Mouse (Mus musculus) embryonic facial prominence, embryonic 15.5 days (tissue): ENCODE results near the gene Slit3. TPM values are rescaled to one million over a fixed set of nuclear protein-coding genes. Genes with fewer than 3 reads are reported as not detected.

Source experiments
- ATAC-seq: fragments of 200-750 bp; cut with Nextera tagmentation; 2 replicates; pipeline ENCODE4 v1.8.0; 2017; ENCODE audit warnings: low read depth, moderate TSS enrichment; ENCODE audit not compliant: insufficient number of reproducible peaks, low FRiP score, low TSS enrichment
- H3K27ac ChIP-seq: fragments of 300-500 bp; sonication (generic); replicated peaks from 2 replicates; pipeline ENCODE4 v1.5.1; 2015; ENCODE audit warnings: mild to moderate bottlenecking, inconsistent platforms
- H3K27me3 ChIP-seq: fragments of 300-500 bp; sonication (generic); 2 replicates; pipeline ENCODE4 v1.6.1; 2015; ENCODE audit warnings: inconsistent platforms
- H3K36me3 ChIP-seq: fragments of 300-500 bp; sonication (generic); 2 replicates; pipeline ENCODE4 v1.6.1; 2015; ENCODE audit warnings: mild to moderate bottlenecking, inconsistent platforms
- H3K4me1 ChIP-seq: fragments of 300-500 bp; sonication (generic); 2 replicates; pipeline ENCODE4 v1.6.1; 2015; ENCODE audit warnings: inconsistent platforms
- H3K4me2 ChIP-seq: fragments of 300-500 bp; sonication (generic); replicated peaks from 2 replicates; pipeline ENCODE4 v1.6.1; 2015; ENCODE audit warnings: mild to moderate bottlenecking, inconsistent platforms
- H3K4me3 ChIP-seq: fragments of 300-500 bp; sonication (generic); replicated peaks from 2 replicates; pipeline ENCODE4 v1.5.1; 2015; ENCODE audit warnings: mild to moderate bottlenecking, inconsistent platforms
- H3K9ac ChIP-seq: fragments of 300-500 bp; sonication (generic); 2 replicates; pipeline ENCODE4 v1.6.1; 2015; ENCODE audit warnings: inconsistent platforms
- H3K9me3 ChIP-seq: fragments of 300-500 bp; sonication (generic); replicated peaks from 2 replicates; pipeline ENCODE4 v1.6.1; 2016; ENCODE audit warnings: inconsistent platforms
- WGBS: fragments of 180-500 bp; shearing (Covaris S2); methylation state at CpG from one replicate; pipeline ENCODE4 v1.1.7; 2015; 5-methylcytosine and 5-hydroxymethylcytosine counted together
- polyA plus RNA-seq: library from polyadenylated mRNA; unstranded; fragments of >200 nt; fragmentation: Nextera tagmentation; extraction: Ambion mirVana; gene quantifications from 2 replicates; pipeline ENCODE4 v1.2.1, GENCODE M21; 2015

Slit3 gene
- polyA plus RNA-seq, 1 experiment from 2014 or later: 27.6 TPM

DNA sequence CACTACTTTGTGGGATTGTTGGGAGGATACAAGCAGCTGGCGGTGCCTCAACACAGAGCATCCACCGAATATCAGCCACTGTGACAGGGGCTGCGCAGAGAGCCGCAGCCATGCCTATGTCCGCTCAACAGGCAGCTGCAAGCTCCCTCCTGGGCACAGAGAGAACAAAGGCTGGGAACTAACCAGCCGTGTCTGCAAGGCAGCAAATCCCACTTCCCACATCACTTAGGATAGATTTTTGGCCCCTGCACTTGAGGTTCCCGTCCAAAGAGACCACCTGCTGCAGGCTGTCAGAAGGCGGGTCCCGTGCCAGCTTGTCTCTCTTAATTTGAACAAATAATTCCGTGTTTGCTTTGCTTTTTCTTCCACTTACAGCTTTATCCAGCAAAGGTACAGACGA is 319.2 kb downstream of the Slit3 start:
- no peak for ATAC-seq
- H3K36me3 ChIP-seq: no peaks in the 10 kb centered on the region
- H3K9ac ChIP-seq: no peak overlapping the region
- no peaks in the 10 kb centered on the region for H3K27me3 ChIP-seq
- H3K4me1 ChIP-seq: no peaks in the 10 kb centered on the region; the same call in 1 of the 2 replicates
- 52% methylated on average over 11 of the region's 11 CpGs for WGBS
- H3K4me3 ChIP-seq: no peak overlapping the region
- no peak overlapping the region for H3K27ac ChIP-seq
- H3K9me3 ChIP-seq: no peaks in the 10 kb centered on the region
- no peak overlapping the region for H3K4me2 ChIP-seq

DNA sequence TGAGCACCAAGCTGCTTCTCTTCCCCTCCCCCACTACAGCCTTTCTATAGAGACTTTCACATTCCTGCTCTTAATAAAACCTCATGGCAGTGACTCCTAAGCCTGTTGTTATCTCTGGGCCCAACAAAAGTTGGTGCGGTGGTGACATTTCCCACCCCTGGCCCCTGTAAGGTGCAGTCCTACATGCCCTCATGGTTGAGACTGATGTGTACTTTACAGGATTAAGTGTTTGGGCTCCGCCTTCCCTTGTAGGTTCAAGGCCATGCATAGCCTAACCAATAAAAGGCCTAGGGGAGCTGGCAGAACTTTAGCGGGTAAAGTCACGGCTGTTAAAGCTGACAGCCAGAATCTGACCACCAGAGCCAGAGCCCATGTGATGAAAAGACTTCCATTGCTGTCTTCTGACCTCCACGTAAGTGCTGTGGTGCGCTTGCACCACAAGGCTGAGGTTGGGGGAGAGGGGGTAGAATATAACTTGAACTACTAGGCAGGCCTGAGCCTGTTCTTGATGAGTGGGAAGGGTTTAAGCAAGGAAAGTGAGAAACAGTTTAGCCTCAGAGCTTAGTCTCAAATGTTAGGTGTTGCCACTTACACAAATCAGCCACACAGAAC is 323.6 kb downstream of the Slit3 start:
- peaks cover 25% of the 10 kb centered on the region for H3K4me1 ChIP-seq
- no peak overlapping the region for H3K4me3 ChIP-seq
- H3K4me2 ChIP-seq: no peak overlapping the region
- H3K9ac ChIP-seq: no peak overlapping the region
- no peak overlapping the region for H3K27ac ChIP-seq
- H3K27me3 ChIP-seq: no peaks in the 10 kb centered on the region
- no peaks in the 10 kb centered on the region for H3K9me3 ChIP-seq
- no peaks in the 10 kb centered on the region for H3K36me3 ChIP-seq
- peak; percentile 51; the same call in 1 of the 2 replicates for ATAC-seq
- 56% methylated on average over 6 of the region's 6 CpGs for WGBS

GRCm38 (mm10) chr11:35447951-35448350 is 326.9 kb downstream of the Slit3 start:
- H3K4me2 ChIP-seq: no peak overlapping the region
- WGBS: 31% methylated on average over 9 of the region's 9 CpGs
- no peak for ATAC-seq
- no peak overlapping the region for H3K27ac ChIP-seq
- H3K4me1 ChIP-seq: peaks cover 40% of the 10 kb centered on the region
- no peak overlapping the region for H3K4me3 ChIP-seq
- H3K9ac ChIP-seq: no peak overlapping the region
- no peaks in the 10 kb centered on the region for H3K9me3 ChIP-seq
- H3K27me3 ChIP-seq: no peaks in the 10 kb centered on the region
- H3K36me3 ChIP-seq: no peaks in the 10 kb centered on the region

DNA sequence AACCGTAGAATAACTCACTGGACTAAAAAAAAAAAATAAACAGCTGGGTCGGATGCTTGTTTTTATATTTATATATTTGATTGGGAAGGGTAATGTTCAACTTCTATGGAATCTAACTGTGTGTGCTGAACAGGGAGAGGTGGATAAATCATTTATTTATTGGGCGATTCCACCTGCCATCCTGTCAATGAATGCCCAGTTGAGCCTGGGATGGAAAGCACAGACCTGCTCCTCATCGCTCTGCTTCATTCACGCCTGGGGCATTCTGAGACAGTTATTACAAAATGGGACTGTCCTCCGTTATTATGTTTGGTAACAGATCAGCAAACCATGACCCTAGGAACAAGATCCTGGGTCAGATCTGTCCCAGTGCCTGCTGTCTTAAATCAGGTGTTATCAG is 328.2 kb downstream of the Slit3 start:
- no peaks in the 10 kb centered on the region for H3K27me3 ChIP-seq
- no peaks in the 10 kb centered on the region for H3K36me3 ChIP-seq
- H3K9ac ChIP-seq: no peak overlapping the region
- no peak for ATAC-seq
- no peak overlapping the region for H3K4me2 ChIP-seq
- H3K4me1 ChIP-seq: peaks cover 42% of the 10 kb centered on the region
- no peak overlapping the region for H3K4me3 ChIP-seq
- WGBS: 82% methylated on average over 6 of the region's 6 CpGs
- H3K9me3 ChIP-seq: no peaks in the 10 kb centered on the region
- H3K27ac ChIP-seq: no peak overlapping the region

- Histone ChIP-seq H3K36me3 (no peaks in the 10 kb centered on the region), H3K9me3 (no peaks in the 10 kb centered on the region), H3K27ac (no peak overlapping the region), H3K4me3 (no peak overlapping the region), H3K9ac (no peak overlapping the region), H3K4me1 (peaks cover 37% of the 10 kb centered on the region), H3K4me2 (no peak overlapping the region), H3K27me3 (no peaks in the 10 kb centered on the region)
- 14% methylated on average over 4 of the region's 4 CpGs for WGBS
- no peak; the same call in 1 of the 2 replicates for ATAC-seq
Observed at GRCm38 (mm10) chr11:35451636-35452035, 330.6 kb downstream of the Slit3 start.

DNA sequence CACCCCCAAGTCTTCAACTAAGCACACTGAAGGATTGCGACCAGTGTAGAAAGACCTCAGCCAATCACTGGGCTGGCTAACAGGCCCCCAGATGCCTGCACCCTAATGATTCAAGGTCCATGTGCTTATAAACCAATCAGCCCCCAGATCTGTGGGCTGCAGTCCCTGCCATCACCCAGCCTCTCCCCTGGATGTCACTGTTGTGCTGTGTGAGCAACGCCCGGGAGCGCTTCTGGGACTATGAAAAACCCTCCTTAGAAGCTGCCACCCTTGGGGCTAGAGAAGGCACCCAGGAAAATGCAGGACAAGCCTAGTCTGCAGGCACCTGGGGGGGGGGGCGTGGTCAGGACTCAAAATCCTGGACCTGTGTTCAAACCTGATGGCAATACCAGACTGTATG is 331.4 kb downstream of the Slit3 start:
- no peak for ATAC-seq
- no peaks in the 10 kb centered on the region for H3K36me3 ChIP-seq
- no peak overlapping the region for H3K4me3 ChIP-seq
- no peak overlapping the region for H3K27ac ChIP-seq
- H3K9ac ChIP-seq: no peak overlapping the region
- no peak overlapping the region for H3K4me2 ChIP-seq
- H3K9me3 ChIP-seq: no peaks in the 10 kb centered on the region
- H3K4me1 ChIP-seq: peaks cover 30% of the 10 kb centered on the region
- WGBS: 45% methylated on average over 5 of the region's 5 CpGs
- no peaks in the 10 kb centered on the region for H3K27me3 ChIP-seq

DNA sequence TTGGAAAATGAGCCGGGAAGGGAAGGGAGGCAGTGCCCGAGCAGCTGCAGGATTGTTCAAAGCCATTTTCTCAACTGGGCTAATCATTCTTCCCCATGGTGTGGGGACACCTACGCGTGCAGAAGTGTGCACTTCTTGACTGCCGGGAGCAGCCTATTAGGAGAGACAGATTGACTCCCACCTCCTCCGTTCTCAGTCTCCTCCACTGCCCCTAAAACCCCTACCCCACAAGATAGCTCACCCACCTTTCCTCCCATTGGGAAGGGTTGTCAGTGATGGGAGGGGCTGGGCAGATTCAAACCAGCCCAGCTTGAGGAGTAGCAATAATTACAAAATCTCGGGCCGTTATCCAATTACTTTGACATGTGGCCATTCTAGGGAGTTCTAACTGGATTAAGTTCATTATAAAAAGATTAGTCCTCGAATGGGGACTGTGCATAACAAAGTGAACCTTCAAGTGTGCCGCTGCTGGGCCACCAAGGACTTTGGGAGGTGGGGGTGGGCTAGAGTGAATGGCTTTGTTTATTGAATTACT is 333.2 kb downstream of the Slit3 start:
- WGBS: 14% methylated on average over 10 of the region's 10 CpGs
- no peaks in the 10 kb centered on the region for H3K36me3 ChIP-seq
- no peak for ATAC-seq
- no peaks in the 10 kb centered on the region for H3K9me3 ChIP-seq
- H3K4me1 ChIP-seq: peaks cover 23% of the 10 kb centered on the region
- no peaks in the 10 kb centered on the region for H3K27me3 ChIP-seq
- no peak overlapping the region for H3K9ac ChIP-seq
- H3K27ac ChIP-seq: no peak overlapping the region
- no peak overlapping the region for H3K4me2 ChIP-seq
- no peak overlapping the region for H3K4me3 ChIP-seq

GRCm38 (mm10) chr11:35454781-35455180 is 333.8 kb downstream of the Slit3 start:
- Histone ChIP-seq H3K9ac (no peak overlapping the region), H3K4me2 (no peak overlapping the region), H3K36me3 (no peaks in the 10 kb centered on the region), H3K27me3 (no peaks in the 10 kb centered on the region), H3K4me3 (no peak overlapping the region), H3K4me1 (peaks cover 23% of the 10 kb centered on the region), H3K9me3 (no peaks in the 10 kb centered on the region), H3K27ac (no peak overlapping the region)
- ATAC-seq: no peak
- 62% methylated on average over 4 of the region's 4 CpGs for WGBS

- no peak for ATAC-seq
- H3K4me3 ChIP-seq: no peak overlapping the region
- WGBS: 54% methylated on average over 2 of the region's 2 CpGs
Observed at GRCm38 (mm10) chr11:35458068-35458467, 337.0 kb downstream of the Slit3 start.

GRCm38 (mm10) chr11:35466701-35467100 is 345.7 kb downstream of the Slit3 start:
- ATAC-seq: no peak
- peaks cover 11% of the 10 kb centered on the region for H3K4me1 ChIP-seq
- H3K36me3 ChIP-seq: no peaks in the 10 kb centered on the region
- WGBS: 65% methylated on average over 6 of the region's 6 CpGs
- no peaks in the 10 kb centered on the region for H3K9me3 ChIP-seq
- H3K27me3 ChIP-seq: 0 out of 2 replicates have a peak, but pooled peaks cover 3% of the 10 kb centered on the region
- no peak overlapping the region for H3K4me2 ChIP-seq
- H3K4me3 ChIP-seq: no peak overlapping the region
- no peak overlapping the region for H3K27ac ChIP-seq
- no peak overlapping the region for H3K9ac ChIP-seq

More at GRCm38 (mm10) chr11:35458068-35458467, 337.0 kb downstream of the Slit3 start:
- H3K4me2 ChIP-seq: no peak overlapping the region
- no peaks in the 10 kb centered on the region for H3K9me3 ChIP-seq
- H3K27ac ChIP-seq: no peak overlapping the region
- no peaks in the 10 kb centered on the region for H3K36me3 ChIP-seq
- no peaks in the 10 kb centered on the region for H3K27me3 ChIP-seq
- peaks cover 8% of the 10 kb centered on the region; the same call in 1 of the 2 replicates for H3K4me1 ChIP-seq
- no peak overlapping the region for H3K9ac ChIP-seq

DNA sequence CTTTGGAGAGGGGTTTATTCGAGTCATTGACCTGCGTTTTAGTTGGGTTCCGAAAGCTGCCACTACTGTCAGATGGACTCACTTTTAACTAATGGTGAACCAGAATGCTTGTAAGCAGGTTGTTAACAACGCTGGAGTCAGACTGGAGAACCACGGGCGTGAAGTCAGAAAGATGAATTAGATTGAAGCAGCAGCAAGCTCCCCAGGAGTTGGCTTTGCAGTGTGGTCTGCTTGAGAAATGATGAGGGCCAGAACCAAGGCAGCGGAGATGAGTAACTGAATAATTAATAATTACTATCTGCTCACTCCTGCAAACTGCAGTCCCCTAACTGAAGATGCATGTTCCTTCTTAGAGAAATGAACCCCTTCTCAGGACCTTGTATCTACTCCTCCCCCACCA is 347.8 kb downstream of the Slit3 start:
- Histone ChIP-seq H3K4me2 (no peak overlapping the region), H3K36me3 (no peaks in the 10 kb centered on the region), H3K9ac (no peak overlapping the region), H3K9me3 (no peaks in the 10 kb centered on the region), H3K4me1 (peaks cover 19% of the 10 kb centered on the region), H3K4me3 (no peak overlapping the region), H3K27ac (no peak overlapping the region), H3K27me3 (no peaks in the 10 kb centered on the region)
- WGBS: 86% methylated on average over 7 of the region's 7 CpGs
- no peak for ATAC-seq

- Histone ChIP-seq H3K27me3 (no peaks in the 10 kb centered on the region), H3K27ac (no peak overlapping the region), H3K9ac (no peak overlapping the region), H3K4me3 (no peak overlapping the region), H3K4me1 (peaks cover 20% of the 10 kb centered on the region), H3K36me3 (no peaks in the 10 kb centered on the region), H3K9me3 (no peaks in the 10 kb centered on the region), H3K4me2 (no peak overlapping the region)
- WGBS: 41% methylated on average over 4 of the region's 4 CpGs
- ATAC-seq: no peak
Observed at GRCm38 (mm10) chr11:35469940-35470339, 348.9 kb downstream of the Slit3 start.
